Mouse (Mus musculus) stomach, postnatal 0 days (tissue): Measurements from ENCODE around the gene Paf1. TPM values are rescaled to one million over a fixed set of nuclear protein-coding genes. Genes with fewer than 3 reads are reported as not detected.
A peak's percentile ranks its signal among the peaks of the same experiment; 100 is the strongest.

Experiments used
- ATAC-seq: fragments of 200-750 bp; cut with Nextera tagmentation; 2 replicates; pipeline ENCODE4 v1.8.0; 2017; ENCODE audit not compliant: low FRiP score, low TSS enrichment
- DNase-seq: peaks from one replicate; pipeline ENCODE4 v3.0.0-alpha.2; 2016; ENCODE audit warnings: low spot score
- H3K27ac ChIP-seq: fragments of 300-500 bp; sonication (generic); replicated peaks from 2 replicates; pipeline ENCODE4 v1.5.1; 2014; ENCODE audit warnings: mild to moderate bottlenecking, control low read depth
- H3K27me3 ChIP-seq: fragments of 300-500 bp; sonication (generic); 2 replicates; pipeline ENCODE4 v1.6.1; 2014; ENCODE audit warnings: low read length; ENCODE audit not compliant: control insufficient read depth, insufficient read depth
- H3K36me3 ChIP-seq: fragments of 300-500 bp; sonication (generic); 2 replicates; pipeline ENCODE4 v1.6.1; 2014; ENCODE audit warnings: low read length, mixed read lengths; ENCODE audit not compliant: control insufficient read depth, insufficient read depth
- H3K4me1 ChIP-seq: fragments of 300-500 bp; sonication (generic); replicated peaks from 2 replicates; pipeline ENCODE4 v1.6.1; 2014; ENCODE audit warnings: antibody characterized with exemption; ENCODE audit not compliant: control insufficient read depth, insufficient read depth
- H3K4me2 ChIP-seq: fragments of 300-500 bp; sonication (generic); replicated peaks from 2 replicates; pipeline ENCODE4 v1.6.1; 2014; ENCODE audit warnings: low read depth, mild to moderate bottlenecking, control low read depth, moderate library complexity
- H3K4me3 ChIP-seq: fragments of 300-500 bp; sonication (generic); 2 replicates; pipeline ENCODE4 v1.5.1; 2014; ENCODE audit warnings: low read depth, low read length, control low read depth
- H3K9ac ChIP-seq: fragments of 300-500 bp; sonication (generic); 2 replicates; pipeline ENCODE4 v1.6.1; 2014; ENCODE audit warnings: mild to moderate bottlenecking, low read length, control low read depth, mixed read lengths
- H3K9me3 ChIP-seq: fragments of 300-500 bp; sonication (generic); 2 replicates; pipeline ENCODE4 v1.6.1; 2016; ENCODE audit warnings: low read length; ENCODE audit not compliant: control insufficient read depth
- CTCF ChIP-seq: IDR thresholded peaks from 2 replicates; pipeline ENCODE4 v1.5.1; 2016; ENCODE audit warnings: antibody characterized with exemption, low read depth, mild to moderate bottlenecking, moderate library complexity
- EP300 ChIP-seq: optimal IDR thresholded peaks from 2 replicates; pipeline ENCODE3; 2016; ENCODE audit warnings: antibody characterized with exemption
- WGBS: fragments of 180-500 bp; shearing (Covaris S2); extraction: QIAGEN DNeasy Blood & Tissue Kit; methylation state at CpG from one replicate; pipeline ENCODE4 v1.1.7; 2014; 5-methylcytosine and 5-hydroxymethylcytosine counted together
- polyA plus RNA-seq: library from polyadenylated mRNA; unstranded; fragments of >200 nt; fragmentation: Nextera tagmentation; extraction: Ambion mirVana; gene quantifications from 2 replicates; pipeline ENCODE4 v1.2.1, GENCODE M21; 2015

The Paf1 gene
- polyA plus RNA-seq, 1 experiment from 2014 or later: 35.9 TPM

DNA sequence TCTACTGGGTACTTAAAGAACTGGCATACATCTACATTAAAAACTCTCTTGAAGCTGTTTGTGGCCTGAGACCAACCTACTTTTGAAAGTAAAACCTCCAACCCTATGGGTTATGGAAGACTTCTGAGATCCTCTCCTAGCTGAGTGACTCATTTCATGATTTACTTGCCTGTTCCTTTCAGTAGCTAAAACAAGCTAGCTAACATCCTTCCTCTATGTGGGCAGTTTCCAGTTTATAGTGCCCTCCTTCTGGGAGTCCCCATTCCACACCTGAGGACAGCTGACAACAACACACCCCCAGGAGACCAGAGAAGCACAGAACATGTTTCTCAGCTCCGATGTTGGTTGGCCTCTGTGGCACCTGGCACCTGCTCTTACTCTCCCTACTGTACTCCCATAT lies 30.3 kb downstream of the Paf1 start:
- DNase-seq (no peak), ATAC-seq (no peak)
- H3K4me2 ChIP-seq: no peak overlapping the region
- no peaks in the 10 kb centered on the region for H3K4me1 ChIP-seq
- no peak overlapping the region for H3K9ac ChIP-seq
- no peak for TF ChIP-seq EP300
- TF ChIP-seq CTCF: no peak
- no peaks in the 10 kb centered on the region for H3K27me3 ChIP-seq
- peaks cover 13% of the 10 kb centered on the region for H3K36me3 ChIP-seq
- H3K4me3 ChIP-seq: no peak overlapping the region
- 90% methylated on average over 1 of the region's 1 CpGs for WGBS
- no peaks in the 10 kb centered on the region for H3K9me3 ChIP-seq
- no peak overlapping the region for H3K27ac ChIP-seq

DNA sequence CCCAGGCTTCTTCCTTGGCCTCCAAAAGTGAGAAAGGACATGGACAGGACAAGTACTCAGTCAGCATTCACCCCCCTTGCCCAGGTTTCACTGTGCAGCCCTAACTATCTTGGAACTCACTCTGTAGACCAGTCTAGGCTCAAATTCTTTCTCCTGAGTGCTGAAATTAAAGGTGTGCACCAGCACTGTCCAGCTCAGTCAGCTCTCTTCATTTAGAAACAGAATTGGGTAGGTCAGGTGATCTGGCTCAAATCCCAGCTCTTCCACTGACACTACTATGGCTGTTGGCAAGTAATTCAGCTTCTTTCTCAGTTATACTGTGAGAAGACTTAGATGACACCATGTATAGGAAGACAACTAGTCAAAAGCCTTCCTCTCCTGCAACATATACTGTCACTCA lies 35.0 kb downstream of the Paf1 start:
- Histone ChIP-seq H3K27ac (no peak overlapping the region), H3K9me3 (no peaks in the 10 kb centered on the region), H3K4me1 (no peaks in the 10 kb centered on the region), H3K4me3 (no peak overlapping the region), H3K9ac (no peak overlapping the region), H3K36me3 (peaks cover 10% of the 10 kb centered on the region), H3K27me3 (no peaks in the 10 kb centered on the region), H3K4me2 (no peak overlapping the region)
- DNase-seq (no peak), ATAC-seq (no peak)
- TF ChIP-seq CTCF: no peak
- TF ChIP-seq EP300: no peak

DNA sequence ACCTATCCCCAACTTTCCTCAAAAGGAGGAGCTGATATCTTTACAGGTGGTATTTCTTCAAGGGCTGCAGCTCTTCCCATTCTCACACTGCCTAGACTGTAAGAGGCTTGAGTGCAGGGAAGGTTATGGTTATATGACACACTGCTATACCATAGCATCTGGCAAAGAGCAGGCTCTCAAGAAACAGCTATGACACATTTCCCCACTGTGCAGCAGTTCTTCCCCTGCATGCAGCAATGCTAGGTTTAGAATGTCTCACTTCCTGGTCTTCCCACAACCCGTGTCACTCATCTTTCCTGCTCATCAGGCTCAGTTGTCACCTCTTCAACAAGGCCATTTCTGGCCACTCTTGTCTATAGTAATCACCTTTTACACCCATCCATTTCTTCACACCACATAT lies 37.8 kb downstream of the Paf1 start:
- Histone ChIP-seq H3K36me3 (no peaks in the 10 kb centered on the region; the same call in none of the 2 replicates), H3K9ac (no peak overlapping the region), H3K27me3 (no peaks in the 10 kb centered on the region), H3K27ac (no peak overlapping the region), H3K4me1 (no peaks in the 10 kb centered on the region; the same call in 1 of the 2 replicates), H3K9me3 (no peaks in the 10 kb centered on the region), H3K4me3 (no peak overlapping the region), H3K4me2 (no peak overlapping the region)
- no peak for DNase-seq
- TF ChIP-seq EP300 (no peak), CTCF (no peak)
- ATAC-seq: no peak
- WGBS: 67% methylated on average over 1 of the region's 1 CpGs

DNA sequence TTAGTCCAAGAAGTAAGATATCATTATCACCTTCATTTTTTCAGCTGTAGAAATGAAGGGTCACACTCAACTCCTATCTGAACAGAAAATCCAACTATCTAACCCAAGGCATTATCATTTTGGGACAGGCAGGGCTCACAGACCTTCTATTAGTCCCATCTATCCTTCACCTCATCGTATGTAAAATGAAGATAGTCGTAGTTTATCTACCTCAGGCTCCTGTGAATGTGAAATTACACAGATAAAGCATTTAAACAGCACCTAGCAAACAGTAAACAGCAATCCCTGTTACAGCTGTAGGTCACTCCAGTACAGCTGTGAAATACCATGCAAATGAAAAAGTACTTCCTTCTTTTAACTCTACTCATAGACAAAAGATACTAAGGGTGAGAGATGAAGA lies 39.5 kb downstream of the Paf1 start:
- H3K27me3 ChIP-seq: no peaks in the 10 kb centered on the region
- TF ChIP-seq CTCF: no peak
- TF ChIP-seq EP300: no peak
- no peaks in the 10 kb centered on the region for H3K9me3 ChIP-seq
- no peak overlapping the region for H3K27ac ChIP-seq
- WGBS: 89% methylated on average over 2 of the region's 2 CpGs
- no peak for ATAC-seq
- H3K36me3 ChIP-seq: no peaks in the 10 kb centered on the region; the same call in none of the 2 replicates
- no peak overlapping the region for H3K4me2 ChIP-seq
- H3K9ac ChIP-seq: no peak overlapping the region
- no peak for DNase-seq
- no peak overlapping the region for H3K4me3 ChIP-seq
- H3K4me1 ChIP-seq: no peaks in the 10 kb centered on the region; the same call in 1 of the 2 replicates

DNA sequence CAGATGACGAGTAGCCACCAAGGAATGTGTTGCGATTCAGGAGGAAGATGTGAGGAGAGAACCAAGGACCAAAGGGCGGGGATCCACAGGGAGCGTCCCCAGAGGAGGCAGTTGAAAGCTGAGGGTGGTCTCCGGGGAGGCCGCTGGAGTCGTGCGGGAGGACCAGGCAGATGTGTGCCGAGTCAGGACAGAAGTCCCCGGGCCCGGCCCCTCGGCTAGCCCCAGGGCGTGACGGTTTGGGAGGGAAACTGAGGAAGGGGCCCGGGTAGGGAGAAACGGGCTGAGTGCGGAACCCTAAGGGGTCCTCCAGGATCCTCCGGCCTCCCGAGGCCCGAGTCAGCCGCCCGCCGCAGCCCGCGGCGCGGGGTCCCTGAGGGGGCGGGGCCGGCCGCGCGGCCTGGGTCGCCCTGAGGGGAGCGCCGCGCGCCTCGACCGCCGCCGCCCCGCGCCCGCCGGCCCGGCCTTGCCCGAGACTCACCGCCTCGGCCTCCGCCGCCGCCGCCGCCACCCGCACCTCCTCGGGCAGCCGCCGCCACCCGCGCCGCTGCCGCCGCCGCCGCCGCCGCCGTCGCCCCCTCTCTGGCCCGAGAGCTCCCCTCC lies 43.0 kb downstream of the Paf1 start:
- peak overlapping the region; percentile 95 for H3K9ac ChIP-seq
- H3K36me3 ChIP-seq: no peaks in the 10 kb centered on the region; the same call in 1 of the 2 replicates
- WGBS: under 1% methylated on average over 7 of the region's 70 CpGs
- H3K4me1 ChIP-seq: no peaks in the 10 kb centered on the region; the same call in 1 of the 2 replicates
- H3K27ac ChIP-seq: peak overlapping the region; percentile 85
- peak overlapping the region; percentile 95 for H3K4me2 ChIP-seq
- ATAC-seq (peak; percentile 21), DNase-seq (no peak)
- H3K4me3 ChIP-seq: peak overlapping the region; percentile 79
- H3K9me3 ChIP-seq: no peaks in the 10 kb centered on the region
- no peaks in the 10 kb centered on the region for H3K27me3 ChIP-seq
- no peak for TF ChIP-seq CTCF
- no peak for TF ChIP-seq EP300

DNA sequence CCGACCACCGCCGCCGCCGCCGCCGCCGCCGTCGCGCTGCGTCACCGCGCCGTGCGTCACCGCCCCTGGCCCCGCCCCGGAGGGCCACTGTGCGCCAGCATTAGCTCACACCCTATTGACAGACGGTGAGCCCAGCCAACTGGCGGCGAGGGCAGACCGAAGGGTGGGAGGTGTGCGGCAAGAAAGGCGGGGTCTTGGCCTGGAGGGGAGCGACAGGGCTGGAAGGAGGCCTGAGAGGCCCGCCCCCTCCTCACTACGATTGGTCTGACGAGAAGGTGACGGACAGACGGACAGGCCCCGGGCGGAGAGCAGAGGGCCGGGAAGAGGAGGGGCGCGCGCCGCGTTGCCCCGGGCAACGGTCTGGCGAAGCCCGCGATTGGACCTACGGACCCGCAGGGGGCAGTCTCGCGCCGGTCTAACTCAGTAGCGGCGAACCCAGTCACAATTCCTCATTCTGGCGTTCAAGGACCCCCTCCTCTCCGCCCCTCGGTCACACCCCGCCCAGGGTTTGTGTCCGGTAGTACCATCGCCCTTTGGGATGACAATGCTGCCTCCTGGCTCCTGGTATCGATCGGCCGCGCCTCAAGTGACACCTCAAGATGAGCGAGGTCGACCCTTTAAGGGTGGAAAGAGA lies 43.6 kb downstream of the Paf1 start:
- H3K27ac ChIP-seq: peak overlapping the region; percentile 89
- no peaks in the 10 kb centered on the region; the same call in 1 of the 2 replicates for H3K36me3 ChIP-seq
- no peaks in the 10 kb centered on the region for H3K27me3 ChIP-seq
- TF ChIP-seq EP300: no peak
- TF ChIP-seq CTCF: peak; percentile 82
- no peaks in the 10 kb centered on the region for H3K9me3 ChIP-seq
- peak; percentile 100 for DNase-seq
- peak overlapping the region; percentile 72 for H3K4me2 ChIP-seq
- WGBS: under 1% methylated on average over 49 of the region's 64 CpGs
- peak; percentile 98 for ATAC-seq
- H3K4me1 ChIP-seq: no peaks in the 10 kb centered on the region; the same call in 1 of the 2 replicates
- H3K9ac ChIP-seq: peak overlapping the region; percentile 95
- peak overlapping the region; percentile 79 for H3K4me3 ChIP-seq
